Mouse (Mus musculus) liver, adult 2 months (tissue): ENCODE measurements around the gene Olfr714.
"Not testable (repeated sequence)": the region's sequence is repeated elsewhere in the genome, so short reads cannot be mapped to it uniquely, and the experiment has no call there.

Source experiments
- CTCF ChIP-seq: fragments of 200-500 bp; IDR thresholded peaks from 2 replicates; pipeline ENCODE4 v1.5.1; 2011; ENCODE audit warnings: low read depth, low read length, control low read depth
- POLR2A ChIP-seq: fragments of 200-500 bp; IDR thresholded peaks from 2 replicates; pipeline ENCODE4 v1.6.1; 2011; ENCODE audit warnings: low read length, control low read depth; ENCODE audit not compliant: insufficient read depth; ENCODE audit errors: extremely low read depth

GRCm38 (mm10) chr7:107110269-107110668, 39.5 kb downstream of the Olfr714 start, which contains the start of gene Olfr715b:
- not testable (repeated sequence) for TF ChIP-seq CTCF, POLR2A
